13 mouse cellular contexts compared by ENCODE assay signal in genomic region chr13:108060936-108061578, GRCm38 (mm10). TPM values are rescaled to one million over a fixed set of nuclear protein-coding genes. Genes with fewer than 3 reads are reported as not detected.
DNase-seq lines count a peak whose midpoint lies in the region; ATAC-seq and TF ChIP-seq lines count a peak whose summit lies in the region.
"Had no signal": no experiment of that assay in that cellular context is flagged by ENCODE, and none has a peak within 500 bp of the region (broad histone marks: within the 10 kb centered on the region; RNA-seq: fewer than 3 reads in every experiment).

No protein-coding gene starts in this region.

- no peak for ATAC-seq in lung, postnatal 0 days

- H3K36me3 ChIP-seq in kidney, adult 2 months (ENCODE audit: control insufficient read depth, insufficient read depth, low read length): no peaks in the 10 kb centered on the region
- H3K36me3 ChIP-seq in lung, postnatal 0 days (ENCODE audit: insufficient read depth, low read length): no peaks in the 10 kb centered on the region
- H3K36me3 ChIP-seq: limb, embryonic 12.5 days; stomach, embryonic 15.5 days had no signal

- WGBS in kidney, adult 2 months: 70% methylated on average over 8 of the region's 8 CpGs
- WGBS in lung, postnatal 0 days: 57% methylated on average over 8 of the region's 8 CpGs

- H3K9ac ChIP-seq in lung, postnatal 0 days (replicated peaks; ENCODE audit: low read depth): no peak overlapping the region
- H3K9ac ChIP-seq: limb, embryonic 12.5 days; stomach, embryonic 15.5 days had no signal

- no peaks in the 10 kb centered on the region for H3K27me3 ChIP-seq in kidney, adult 2 months (replicated peaks; ENCODE audit: control insufficient read depth, insufficient read depth, low read length)
- no peaks in the 10 kb centered on the region for H3K27me3 ChIP-seq in lung, postnatal 0 days (replicated peaks; ENCODE audit: insufficient read depth, low read length)
- H3K27me3 ChIP-seq: limb, embryonic 12.5 days; stomach, embryonic 15.5 days had no signal

- H3K4me2 ChIP-seq in lung, postnatal 0 days (replicated peaks; ENCODE audit: low read depth, low read length): no peak overlapping the region
- H3K4me2 ChIP-seq: limb, embryonic 12.5 days; stomach, embryonic 15.5 days had no signal

- H3K27ac ChIP-seq in kidney, adult 2 months (ENCODE audit: insufficient read depth, low read depth, low read length): no peak overlapping the region
- H3K27ac ChIP-seq in lung, postnatal 0 days (ENCODE audit: low read length): no peak overlapping the region
- H3K27ac ChIP-seq: limb, embryonic 12.5 days; stomach, embryonic 15.5 days had no signal

- peak; percentile 34 to 45 for DNase-seq in cerebellum, postnatal 10 days
- no peak for DNase-seq in cerebellum, postnatal 36 days
- peak; percentile 25 for DNase-seq in kidney, adult 2 months
- DNase-seq in kidney, postnatal 36 days: no peak
- DNase-seq in lung, postnatal 0 days (ENCODE audit: low spot score): peak; percentile 48
- DNase-seq in lung, postnatal 36 days: no peak
- DNase-seq in lung, postnatal 4 days: peak; percentile 16 to 37
- DNase-seq in cerebellum, adult 9-10 months: no peak
- DNase-seq: B cell, adult 2 months; cerebellum, postnatal 25 days; thymus, postnatal 36 days had no signal

- TF ChIP-seq EP300 in lung, postnatal 0 days (IDR thresholded peaks at IDR 0.05): no peak

- peaks cover 7% of the 10 kb centered on the region; the same call in 1 of the 2 replicates for H3K4me1 ChIP-seq in kidney, adult 2 months (ENCODE audit: control insufficient read depth, insufficient read depth, low read length)
- no peaks in the 10 kb centered on the region for H3K4me1 ChIP-seq in lung, postnatal 0 days (ENCODE audit: insufficient read depth, low read depth, low read length)

- no peaks in the 10 kb centered on the region for H3K9me3 ChIP-seq in lung, postnatal 0 days (ENCODE audit: low read length)
- H3K9me3 ChIP-seq: limb, embryonic 12.5 days; stomach, embryonic 15.5 days had no signal

- no peak overlapping the region for H3K4me3 ChIP-seq in kidney, adult 2 months (ENCODE audit: insufficient read depth, low read depth, low read length)
- H3K4me3 ChIP-seq in lung, postnatal 0 days (ENCODE audit: low read depth, low read length): no peak overlapping the region
- H3K4me3 ChIP-seq: limb, embryonic 12.5 days; stomach, embryonic 15.5 days had no signal

- TF ChIP-seq CTCF in kidney, adult 2 months (conservative IDR thresholded peaks at IDR 0.05; ENCODE audit: insufficient read depth, insufficient read length, low read depth, low read length): no peak
- no peak for TF ChIP-seq CTCF in lung, postnatal 0 days (IDR thresholded peaks at IDR 0.05)

- TF ChIP-seq POLR2A in kidney, adult 2 months (IDR thresholded peaks at IDR 0.05; ENCODE audit: low read depth, low read length): no peak

RNA-seq across cellular contexts. Expression of gene Smim15, which starts 16.8 kb away (rescaled TPM):
- 7.9 and 12.5 TPM in 2 replicates for polyA plus RNA-seq in kidney, adult 2 months (2012; rRNA removed)
- 65.7 and 68.2 TPM in 2 replicates for polyA plus RNA-seq in lung, postnatal 0 days (2015; fragmentation: Nextera tagmentation; extraction: Ambion mirVana)

Comparison
In these comparisons a context has a peak if more than half of its experiments do, and no peak if none do; other contexts are left out.
1. DNase-seq: peak in cerebellum, postnatal 10 days (2 of 2), kidney, adult 2 months (single experiment), lung, postnatal 0 days (single experiment) and lung, postnatal 4 days (2 of 2); none in cerebellum, postnatal 36 days (0 of 2), kidney, postnatal 36 days (0 of 2), lung, postnatal 36 days (single experiment) and cerebellum, adult 9-10 months (single experiment).